Mouse (Mus musculus) yolk sac, embryonic 10.5 days (tissue): ENCODE data around the gene Tcp11l2.

ENCODE experiments used
- DNase-seq: peaks from one replicate; pipeline ENCODE4 v3.0.0-alpha.2; 2017; ENCODE audit warnings: low spot score

The Tcp11l2 gene

DNA sequence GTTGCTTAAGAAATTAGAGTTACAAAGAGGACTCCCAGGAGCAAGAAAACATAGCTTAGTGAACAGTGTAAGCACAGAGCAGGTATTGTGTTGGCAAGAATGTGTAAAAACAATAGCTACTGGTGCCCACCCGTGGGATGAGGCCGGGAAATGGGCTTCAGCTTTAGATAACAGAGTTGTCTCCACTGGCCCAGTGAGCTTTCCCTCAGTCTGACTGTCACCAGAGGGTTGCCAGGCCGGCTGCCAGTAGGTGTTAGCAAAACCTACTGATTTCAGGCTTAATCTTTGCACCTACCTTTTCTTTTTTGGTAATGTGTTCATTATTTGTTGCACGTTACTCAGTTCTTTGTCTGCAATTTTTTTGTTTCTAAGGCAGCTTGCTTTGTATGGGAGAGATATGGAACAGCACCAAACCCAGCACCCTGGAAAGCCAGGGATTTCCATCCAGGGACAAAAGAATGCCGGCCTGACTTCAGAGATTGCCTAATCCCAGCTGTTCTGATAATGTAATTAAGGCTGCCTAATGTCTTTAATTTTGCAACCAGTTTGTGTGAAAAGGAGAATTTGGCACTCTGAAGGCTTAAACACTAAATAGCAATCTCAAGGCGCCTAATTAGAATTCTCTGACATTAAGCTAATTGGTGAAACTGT is 81.1 kb downstream of the Tcp11l2 start:
- no peak for DNase-seq

DNA sequence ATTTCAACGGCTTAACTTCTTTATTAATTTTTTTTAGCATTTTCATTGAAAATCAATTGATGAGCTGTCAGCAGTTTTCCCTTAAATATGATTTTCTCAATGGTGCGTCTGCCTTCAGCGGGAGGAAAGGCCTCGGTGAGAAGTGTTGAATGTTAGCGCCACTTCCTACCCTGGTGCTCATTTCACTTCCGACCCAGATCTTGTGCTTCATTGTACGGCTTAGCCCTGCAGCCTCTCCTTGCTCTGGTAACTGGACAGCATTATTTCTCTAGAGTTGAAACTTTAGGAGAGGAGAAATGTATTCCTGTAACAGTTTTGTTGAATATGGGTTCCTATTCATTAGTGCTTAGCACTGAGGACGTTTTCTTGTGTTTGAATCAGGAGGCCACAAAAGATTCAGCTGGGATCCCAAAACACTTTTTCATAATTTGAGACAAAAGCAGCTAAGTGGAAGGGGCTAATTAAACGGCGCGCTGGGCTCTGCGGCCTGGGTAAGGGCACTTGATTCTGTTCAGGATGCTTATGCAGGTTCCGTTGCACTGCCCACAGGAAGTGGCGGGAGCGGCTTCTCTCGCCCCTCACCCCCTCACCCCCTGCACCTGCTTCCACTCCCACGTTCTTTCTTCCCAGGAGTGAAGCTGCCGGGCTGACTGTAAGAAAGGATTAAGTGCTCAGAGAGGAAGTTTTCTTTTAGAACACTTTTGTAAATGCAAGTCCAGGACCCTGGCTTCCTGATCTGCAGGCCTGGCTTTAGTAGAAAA is 81.8 kb downstream of the Tcp11l2 start:
- no peak for DNase-seq

DNA sequence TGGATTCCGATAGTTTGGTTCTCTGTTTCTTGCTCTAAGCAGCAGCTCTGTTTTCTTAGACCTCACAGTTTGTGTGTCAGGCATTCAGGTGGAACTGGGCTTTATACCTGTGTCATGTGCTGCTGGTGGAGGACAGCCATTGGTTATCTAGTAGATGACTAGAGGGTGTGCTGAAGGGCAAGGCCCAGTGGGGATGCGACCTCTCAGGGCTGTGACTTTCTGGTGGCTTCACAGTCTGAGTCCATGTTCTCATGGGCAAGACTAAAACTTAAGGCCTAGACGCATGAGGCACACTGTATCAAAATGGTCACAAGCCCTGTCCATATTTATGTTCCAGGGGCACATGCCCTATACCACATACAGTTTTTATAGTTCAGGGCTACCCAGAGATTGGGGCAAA is 82.9 kb downstream of the Tcp11l2 start:
- DNase-seq = no peak

DNA sequence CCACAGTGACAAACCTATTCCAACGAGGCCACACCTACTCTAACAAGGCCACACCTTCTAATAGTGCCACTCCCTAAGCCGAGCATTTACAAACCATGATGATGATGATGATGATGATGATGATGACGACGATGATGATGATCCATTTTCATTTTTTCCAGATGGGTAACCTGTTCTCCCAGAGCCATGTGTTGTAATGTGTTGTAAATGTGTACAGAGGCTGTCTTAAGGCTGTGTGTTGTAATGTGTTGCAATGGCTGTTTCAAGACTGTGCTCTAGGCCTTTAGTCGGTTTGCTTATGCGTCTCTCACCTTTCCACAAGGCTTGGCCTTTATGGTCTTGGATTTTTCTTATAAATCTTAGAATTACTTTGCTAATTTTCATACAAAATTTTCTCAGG is 85.7 kb downstream of the Tcp11l2 start:
- no peak for DNase-seq
